Mouse (Mus musculus) inflammation-experienced regulatory T-cells, adult 6 months (primary cell): Measurements from ENCODE around the gene Kbtbd4. TPM values are rescaled to one million over a fixed set of nuclear protein-coding genes. Genes with fewer than 3 reads are reported as not detected.

Source experiments
- ATAC-seq: one replicate; pipeline ENCODE4 v1.8.0; 2017
- polyA plus RNA-seq, 3 experiments: library from polyadenylated mRNA; unstranded; fragments of 100-300 nt; shearing (Covaris generic); gene quantifications; one replicate each; pipeline ENCODE4 v1.2.1; 2017

Gene Kbtbd4
- polyA plus RNA-seq, 3 experiments from 2014 or later, result 44.8 to 51.0 (median 45.0) TPM

DNA sequence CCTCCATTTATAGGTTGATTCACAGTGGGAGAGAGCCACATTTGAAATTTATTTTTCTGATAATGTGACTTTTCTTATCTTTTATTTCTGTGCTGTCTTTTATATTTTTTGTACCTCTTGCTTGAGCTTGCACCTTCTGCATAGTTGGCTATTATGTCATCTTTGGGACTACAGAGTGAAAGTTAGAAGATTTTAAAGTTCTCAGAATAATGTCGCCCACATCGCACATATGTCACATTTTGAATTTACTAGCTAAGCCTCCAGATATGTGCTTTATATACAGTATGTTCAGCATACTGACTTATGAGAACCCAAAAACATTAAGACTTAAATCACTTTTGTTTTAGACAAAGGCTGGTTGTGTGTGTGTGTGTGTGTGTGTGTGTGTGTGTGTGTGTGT lies 55.5 kb downstream of the Kbtbd4 start:
- no peak for ATAC-seq

Other genes with a start within 250 kb of the Kbtbd4 start
- gene Nup160, start 227.5 kb upstream of the Kbtbd4 start, polyA plus RNA-seq, result 10 to 100 TPM; 26.4 to 31.6 (median 30.5) TPM
- gene Fnbp4, start 159.4 kb upstream of the Kbtbd4 start, polyA plus RNA-seq, result 100 to 1,000 TPM in 2 of 3 experiments, 10 to 100 TPM in 1; 86.5 to 129 (median 113) TPM
- not detected for gene Agbl2, start 122.0 kb upstream of the Kbtbd4 start, polyA plus RNA-seq
- 100 to 1,000 TPM; 115 to 143 (median 119) TPM for gene Mtch2, start 57.6 kb upstream of the Kbtbd4 start, polyA plus RNA-seq
- gene C1qtnf4, start 18.9 kb upstream of the Kbtbd4 start, polyA plus RNA-seq, result 1 to 10 TPM in 2 of 3 experiments, under 1 TPM in 1; 0.65 to 1.7 (median 1.2) TPM
- 100 to 1,000 TPM; 108 to 135 (median 118) TPM for gene Ndufs3, start 87 bp downstream of the Kbtbd4 start, polyA plus RNA-seq
- gene Celf1, start 35.6 kb downstream of the Kbtbd4 start, polyA plus RNA-seq, result 10 to 100 TPM; 48.4 to 57.0 (median 49.4) TPM
- 1 to 10 TPM; 2.0 to 4.7 (median 4.6) TPM for gene Rapsn, start 130.9 kb downstream of the Kbtbd4 start, polyA plus RNA-seq
- gene Psmc3, start 149.3 kb downstream of the Kbtbd4 start, polyA plus RNA-seq, result 100 to 1,000 TPM; 197 to 219 (median 204) TPM
- gene Slc39a13, start 165.7 kb downstream of the Kbtbd4 start, polyA plus RNA-seq, result 10 to 100 TPM; 18.5 to 28.5 (median 23.3) TPM
- gene Spi1, start 177.7 kb downstream of the Kbtbd4 start, polyA plus RNA-seq, result under 1 TPM in 1 of 3 experiments, not detected in 2; 0.68 TPM
- gene Mybpc3, start 213.4 kb downstream of the Kbtbd4 start, polyA plus RNA-seq, result not detected